Mouse (Mus musculus): ENCODE results near the gene Tns3. TPM values are rescaled to one million over a fixed set of nuclear protein-coding genes. Genes with fewer than 3 reads are reported as not detected.

Tns3 gene
- total RNA-seq, 2 experiments from 2014 or later: 32.5 to 37.1 TPM

DNA sequence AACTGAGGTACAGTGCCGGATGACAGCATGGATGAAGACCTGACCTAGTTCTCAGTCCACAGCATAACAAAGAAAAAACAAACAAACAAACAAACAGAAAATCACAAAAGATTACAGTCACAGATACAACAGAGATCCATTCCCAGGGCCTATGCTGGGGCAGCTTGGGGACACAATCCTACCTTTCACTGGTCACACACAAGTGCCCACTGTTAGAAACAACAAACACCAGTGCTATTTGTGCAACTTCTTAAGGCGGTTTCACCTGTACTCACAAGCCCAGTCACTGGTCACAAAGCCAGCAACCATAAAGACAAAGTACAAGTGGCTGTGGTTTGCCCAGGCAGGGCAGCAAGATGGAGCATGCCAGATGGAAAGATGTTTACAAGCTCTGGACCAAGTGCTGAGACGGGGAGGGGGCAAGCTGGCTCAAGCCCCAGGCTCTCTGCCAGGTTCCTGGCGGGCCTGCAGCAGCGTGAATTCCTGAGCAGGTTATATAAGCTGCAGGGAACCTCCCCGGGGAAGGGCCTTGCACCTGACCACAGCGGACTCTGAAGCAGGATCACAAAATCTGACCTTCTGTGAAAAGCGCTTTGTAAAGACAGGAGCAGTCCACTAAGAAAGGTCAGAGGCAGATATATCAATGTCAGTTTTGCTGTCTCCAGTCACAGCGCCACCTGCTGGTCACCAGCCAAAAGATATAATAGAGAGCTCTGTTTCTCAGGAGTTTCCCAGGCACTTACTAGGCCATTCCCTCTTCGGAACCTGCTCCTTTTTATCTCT is 140.8 kb downstream of the Tns3 start:
- DNase-seq: peak; percentile 86

DNA sequence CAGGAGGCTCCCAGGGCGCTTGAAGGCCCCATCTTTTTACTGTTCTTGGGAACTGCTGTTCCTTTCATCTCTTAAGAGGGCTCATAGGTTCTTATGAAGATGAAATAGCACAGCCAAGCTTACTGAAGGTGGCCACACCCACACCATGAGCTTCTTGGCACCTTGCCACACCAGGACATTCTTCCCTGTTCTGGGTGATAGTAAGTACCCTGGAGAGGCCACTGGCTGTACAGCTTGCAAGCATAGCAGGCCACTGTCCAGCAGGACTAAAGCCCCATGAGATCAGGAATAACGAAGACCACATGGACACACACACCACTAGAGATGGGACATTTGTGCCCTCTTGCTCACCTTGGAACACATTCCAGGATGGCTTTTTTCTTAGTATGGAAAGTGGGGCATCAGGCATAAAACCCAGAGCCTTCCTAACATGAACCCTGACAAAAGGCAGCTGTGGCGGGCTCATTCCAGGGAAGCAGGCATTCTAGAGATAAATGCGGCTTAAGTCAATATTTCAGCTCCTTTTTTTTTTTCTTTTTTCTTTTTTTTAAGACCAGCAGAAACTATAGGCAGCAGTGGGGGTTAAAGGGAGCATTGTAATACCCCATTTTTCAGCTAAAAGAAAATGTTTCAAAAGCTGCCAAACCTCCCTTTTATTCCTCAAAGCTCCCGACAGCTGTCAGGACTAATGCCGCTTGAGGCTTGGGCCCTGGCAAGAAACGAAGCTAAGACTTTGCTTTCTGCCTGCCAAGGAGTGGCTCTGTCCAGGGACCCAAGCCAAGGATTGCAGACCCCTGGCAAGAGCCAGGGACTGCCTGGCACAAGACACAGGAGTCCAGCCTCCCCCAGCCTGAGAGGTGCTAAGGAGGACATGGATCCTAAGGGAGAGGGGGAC is 150.7 kb downstream of the Tns3 start:
- peak; percentile 81 for DNase-seq

- DNase-seq: no peak
These were observed 154.0 kb downstream of the Tns3 start for GRCm38 (mm10) chr11:8510294-8510693.

- no peak for DNase-seq
These were observed 154.7 kb downstream of the Tns3 start for GRCm38 (mm10) chr11:8509614-8510013.

DNA sequence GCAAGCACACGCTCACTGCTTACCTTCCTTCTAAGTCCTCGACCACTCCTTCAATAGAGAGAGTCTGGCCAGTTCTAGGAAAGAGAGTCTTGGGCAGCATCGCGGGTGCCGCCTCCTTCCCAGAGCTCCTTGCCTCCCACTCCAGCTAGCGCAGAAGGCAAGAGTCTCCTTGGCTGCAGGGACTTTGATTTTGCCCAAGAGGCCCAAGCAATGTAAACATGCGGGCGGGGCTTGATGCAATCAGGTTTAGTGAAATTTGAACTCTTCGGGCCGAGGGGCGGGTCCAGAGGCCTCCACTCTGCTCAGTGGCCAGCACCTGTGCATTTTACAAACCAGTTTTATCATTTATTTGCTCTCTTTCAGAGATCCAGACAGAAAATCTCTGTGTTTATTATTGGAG is 160.6 kb downstream of the Tns3 start:
- no peak for DNase-seq

GRCm38 (mm10) chr11:8500855-8501254 is 163.5 kb downstream of the Tns3 start:
- peak; percentile 36 for DNase-seq

DNA sequence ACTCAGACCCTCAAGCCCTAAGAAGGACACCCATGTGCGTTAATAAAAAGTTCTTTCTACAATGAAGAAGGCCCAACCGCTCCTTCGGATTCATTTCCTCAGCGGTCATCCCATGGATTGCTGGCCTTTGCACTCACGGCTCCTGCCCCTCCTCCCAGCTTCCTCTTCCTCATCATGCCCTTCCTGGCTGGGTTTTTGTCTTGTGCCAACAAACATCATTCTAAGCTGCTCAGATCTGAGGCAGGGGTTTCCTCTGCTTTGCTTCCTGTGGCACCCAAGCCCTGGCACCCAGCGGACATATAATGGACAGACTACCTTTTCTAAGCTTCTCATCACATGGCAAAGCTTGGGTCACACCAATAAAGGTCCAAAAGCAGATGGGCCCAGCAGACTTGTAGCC is 167.2 kb downstream of the Tns3 start:
- DNase-seq: no peak

- peak; percentile 62 for DNase-seq
These were observed 167.6 kb downstream of the Tns3 start for GRCm38 (mm10) chr11:8496686-8497085.

GRCm38 (mm10) chr11:8495801-8496200 is 168.5 kb downstream of the Tns3 start:
- no peak for DNase-seq

DNA sequence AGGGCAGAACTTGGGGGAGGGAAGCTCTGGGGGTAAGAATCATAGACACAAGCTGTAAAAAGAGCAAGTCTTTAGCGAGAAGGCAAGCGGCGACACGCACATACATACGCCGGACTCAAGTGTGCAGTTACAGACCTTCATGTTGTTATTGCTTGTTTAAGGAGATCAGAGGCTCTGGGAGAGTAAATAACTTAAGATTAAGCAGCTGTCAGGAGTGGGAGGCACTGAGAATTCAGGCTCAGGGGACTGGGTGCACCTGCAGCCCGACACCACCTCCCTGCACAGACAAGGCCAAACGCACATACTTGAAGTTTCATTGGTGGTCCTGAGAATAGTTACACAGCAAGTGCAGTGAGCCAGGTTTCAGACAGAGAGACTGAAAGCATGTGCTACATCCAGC is 169.3 kb downstream of the Tns3 start:
- no peak for DNase-seq

GRCm38 (mm10) chr11:8493931-8494490 is 170.3 kb downstream of the Tns3 start:
- no peak for DNase-seq

DNA sequence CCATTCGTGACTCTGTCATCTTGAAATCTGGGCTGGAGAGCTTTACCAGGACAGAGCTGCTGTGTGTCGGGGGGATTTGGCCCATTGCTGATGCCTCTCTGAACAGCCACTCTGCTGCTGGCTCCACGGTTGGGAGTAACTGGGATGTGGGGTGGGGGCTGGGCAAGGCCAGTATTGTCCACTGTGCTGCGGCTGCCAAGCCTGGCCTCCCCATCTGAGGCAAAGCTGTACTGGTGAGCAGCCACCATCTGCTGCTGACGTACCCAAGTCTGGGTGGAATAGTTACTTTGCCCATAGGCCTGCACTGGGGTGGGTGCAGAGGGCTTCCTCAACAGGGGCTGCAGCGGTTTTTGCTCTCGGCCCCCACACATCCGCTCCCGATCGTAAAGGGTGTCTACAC is 172.0 kb downstream of the Tns3 start:
- no peak for DNase-seq

DNA sequence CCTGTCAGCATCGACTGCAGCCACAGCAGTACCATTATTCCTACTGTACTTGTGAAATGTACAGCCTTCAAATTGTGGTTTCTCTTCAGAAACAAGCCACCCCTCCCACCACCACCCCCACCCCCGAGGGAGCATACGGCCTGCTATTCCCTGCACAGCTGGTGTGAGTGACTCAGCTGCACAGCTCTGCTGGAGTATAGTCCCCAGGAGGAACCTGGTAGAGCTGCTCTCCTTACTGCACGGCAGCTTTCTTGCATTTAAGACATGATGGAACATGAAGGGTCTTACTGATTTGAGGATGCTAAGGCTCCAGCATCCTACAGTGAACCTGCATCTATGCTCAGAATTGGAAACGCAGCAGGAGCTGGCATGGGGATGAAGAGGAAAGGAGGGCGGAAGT is 176.1 kb downstream of the Tns3 start:
- no peak for DNase-seq

DNA sequence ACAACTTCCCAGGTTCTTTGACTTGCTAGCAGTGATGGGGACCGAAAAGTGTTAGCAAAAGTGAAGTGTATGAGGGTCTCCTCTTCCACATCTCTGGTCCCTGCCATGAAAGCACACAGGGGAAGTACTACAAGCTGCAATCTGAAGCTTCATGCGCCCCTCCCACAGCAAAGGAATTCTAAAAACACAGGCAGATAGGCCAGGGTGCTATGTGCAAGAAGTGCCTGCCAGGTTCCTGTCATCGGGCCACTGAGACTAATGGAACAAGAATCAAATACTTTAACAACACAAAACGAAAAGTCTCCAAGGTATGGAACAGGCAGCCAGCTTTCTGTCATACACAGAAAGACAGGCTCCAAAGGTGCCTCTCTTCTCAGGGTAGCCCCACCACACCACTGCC is 177.8 kb downstream of the Tns3 start:
- peak; percentile 73 for DNase-seq

- no peak for DNase-seq
These were observed 179.8 kb downstream of the Tns3 start for GRCm38 (mm10) chr11:8484538-8484937.

- DNase-seq: peak; percentile 34
These were observed 181.6 kb downstream of the Tns3 start for GRCm38 (mm10) chr11:8482721-8483120.

- DNase-seq: no peak
These were observed 182.4 kb downstream of the Tns3 start for GRCm38 (mm10) chr11:8481962-8482361.

DNA sequence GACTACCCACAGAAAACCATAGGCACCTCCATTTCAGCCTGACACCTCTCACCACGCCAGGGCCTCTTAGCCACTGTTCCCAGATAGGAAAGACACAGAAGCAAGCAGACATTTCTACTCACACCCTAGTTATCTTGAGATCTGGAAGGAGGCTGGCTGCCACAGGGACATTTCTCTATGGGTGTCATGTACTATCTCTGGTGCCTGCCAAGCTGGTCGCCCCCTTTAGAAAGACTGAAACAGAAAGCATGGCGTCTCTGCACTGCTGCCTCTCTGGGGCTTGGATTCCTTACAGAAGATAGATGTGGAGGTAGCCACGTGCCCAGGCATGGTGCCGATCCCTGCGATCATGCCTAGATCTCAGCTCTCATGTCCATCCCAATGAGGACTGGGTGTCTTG is 182.8 kb downstream of the Tns3 start:
- DNase-seq: no peak

DNA sequence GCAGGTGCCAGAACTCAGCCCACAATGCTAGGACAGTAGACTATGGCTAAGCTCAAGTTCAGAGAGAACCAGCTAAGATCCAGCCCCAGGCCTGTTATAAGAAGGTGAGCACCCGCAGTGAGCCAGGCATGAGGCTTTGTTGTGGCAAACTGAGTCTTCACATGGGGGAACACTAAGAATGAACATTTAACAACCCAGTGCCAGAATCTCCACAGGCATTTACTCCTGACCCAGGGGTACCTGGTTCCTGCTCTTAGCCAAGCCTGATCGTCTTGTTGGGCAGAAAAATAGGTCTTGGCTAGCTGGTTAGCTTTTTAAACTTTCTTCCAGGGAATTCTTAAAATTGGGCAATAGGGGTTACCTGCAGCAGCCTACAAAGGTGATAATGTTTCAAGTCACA is 184.5 kb downstream of the Tns3 start:
- DNase-seq: no peak

GRCm38 (mm10) chr11:8479313-8479712 is 185.0 kb downstream of the Tns3 start:
- no peak for DNase-seq

GRCm38 (mm10) chr11:8473616-8474015 is 190.7 kb downstream of the Tns3 start:
- no peak for DNase-seq

DNA sequence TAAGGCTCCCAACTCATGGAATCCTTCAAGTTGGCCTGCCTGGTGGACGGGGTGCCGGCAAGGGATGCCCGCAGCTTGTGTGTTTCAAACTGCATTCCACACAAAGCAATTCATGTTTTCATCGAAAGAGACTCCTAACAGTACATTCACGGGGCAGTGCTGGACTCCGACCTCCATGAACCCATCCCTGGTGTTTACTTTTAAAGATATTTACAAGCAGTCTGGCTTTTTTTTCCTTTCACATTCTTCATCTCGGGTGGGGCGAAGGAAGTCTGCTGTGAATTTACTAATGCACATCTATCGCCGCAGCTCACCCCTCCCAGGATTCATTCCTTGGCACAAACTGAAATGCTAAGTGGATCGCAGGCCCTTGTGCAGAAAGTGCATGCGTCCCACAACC is 191.9 kb downstream of the Tns3 start:
- DNase-seq: no peak

- DNase-seq: no peak
These were observed 192.8 kb downstream of the Tns3 start for GRCm38 (mm10) chr11:8471535-8471934.

All from heart, postnatal 4 days (tissue).